Mouse (Mus musculus): ENCODE measurements around the gene Dnm1.

DNA sequence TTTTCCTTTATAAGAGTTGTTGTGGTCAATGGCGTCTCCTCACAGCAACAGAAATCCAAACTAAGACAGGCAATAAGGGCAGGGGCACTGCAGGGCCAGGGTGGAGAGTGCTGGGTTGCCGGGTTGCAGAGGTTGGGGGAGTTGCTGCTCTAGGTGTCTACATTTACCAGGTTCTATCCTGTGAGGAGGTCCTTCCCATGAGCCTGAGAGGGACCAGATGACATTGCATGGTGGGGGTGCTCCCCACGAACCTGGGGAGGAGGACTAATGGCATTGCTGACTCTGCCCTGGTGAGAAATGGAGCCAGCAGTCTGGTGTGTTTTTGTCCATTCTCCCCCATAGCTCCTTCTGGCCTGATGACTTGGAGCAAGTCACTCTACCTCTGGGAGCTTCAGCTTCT, 4.6 kb upstream of the Dnm1 start:
- TF ChIP-seq CTCF (IDR thresholded peaks at IDR 0.05; ENCODE audit: borderline replicate concordance, insufficient read depth, low read depth, low read length) (no peak), POLR2A (IDR thresholded peaks at IDR 0.05; ENCODE audit: borderline replicate concordance, insufficient read depth, low read length) (no peak)

All from cerebellum, adult 2 months (tissue).